Mouse (Mus musculus) cerebellum, postnatal 4 days (tissue): ENCODE measurements around the gene Tipin.

Experiments used
- DNase-seq, 2 experiments: peaks; one replicate each; pipeline ENCODE4 v3.0.0; 2022; ENCODE audit warnings: low spot score in 2 of 2, mixed read lengths in 1 of 2

The Tipin gene

DNA sequence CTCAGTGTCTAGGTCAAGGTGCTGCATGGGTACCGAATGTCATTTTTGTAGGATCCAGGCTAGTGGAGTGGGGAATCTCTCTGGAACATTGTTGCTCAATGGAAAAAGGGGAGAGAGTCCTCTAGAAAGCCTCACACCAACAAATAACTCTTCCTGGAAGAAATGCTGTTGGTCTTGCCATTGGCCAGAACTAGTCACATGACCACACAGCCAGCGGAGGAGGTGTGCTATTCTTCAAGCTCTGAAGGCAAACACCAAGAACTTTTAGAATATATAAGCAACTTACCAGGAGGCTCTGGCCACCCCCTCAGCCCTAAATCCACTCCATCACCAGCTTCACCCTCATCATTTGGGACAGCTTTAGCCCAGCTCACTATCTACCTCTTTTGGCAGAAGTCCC is 62.3 kb downstream of the Tipin start:
- no peak for DNase-seq

DNA sequence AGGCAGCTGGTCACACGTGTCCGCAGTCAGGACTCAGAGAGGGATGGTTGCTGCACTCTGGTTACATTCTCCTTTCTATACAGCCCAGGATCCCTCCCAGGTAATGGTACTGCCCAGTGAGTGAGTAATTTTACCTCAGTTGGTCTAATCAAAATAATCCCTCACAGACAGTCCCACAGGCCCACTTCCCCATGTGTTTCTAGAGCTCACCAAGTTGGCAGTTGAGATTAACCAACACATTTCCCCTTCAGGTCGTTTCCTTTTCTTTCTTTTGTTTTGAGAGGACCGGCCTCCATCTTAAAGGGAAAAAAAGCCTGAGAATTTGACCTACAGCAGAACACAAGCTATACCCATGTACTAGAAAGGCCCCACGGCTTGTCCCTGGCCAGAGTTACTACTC is 64.5 kb downstream of the Tipin start:
- DNase-seq: no peak

DNA sequence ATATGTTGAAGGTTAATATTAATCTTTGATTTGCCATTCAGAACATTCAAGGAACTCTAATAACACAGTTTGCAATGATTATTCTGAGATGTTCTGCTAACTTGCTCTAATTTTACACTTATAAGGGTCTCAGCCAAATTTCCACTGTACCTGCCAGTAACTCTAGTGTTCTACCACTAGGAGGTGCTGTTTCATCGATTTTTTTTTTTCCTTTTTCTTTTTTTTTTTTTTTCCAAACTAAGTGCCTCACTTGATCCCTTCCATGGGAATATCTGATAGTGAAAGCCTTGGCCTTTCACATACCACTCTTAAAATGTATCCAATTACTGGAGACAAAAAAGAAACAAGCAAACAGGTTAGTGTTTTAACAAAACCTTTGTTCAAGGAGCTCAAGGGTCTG is 66.0 kb downstream of the Tipin start:
- DNase-seq: no peak

DNA sequence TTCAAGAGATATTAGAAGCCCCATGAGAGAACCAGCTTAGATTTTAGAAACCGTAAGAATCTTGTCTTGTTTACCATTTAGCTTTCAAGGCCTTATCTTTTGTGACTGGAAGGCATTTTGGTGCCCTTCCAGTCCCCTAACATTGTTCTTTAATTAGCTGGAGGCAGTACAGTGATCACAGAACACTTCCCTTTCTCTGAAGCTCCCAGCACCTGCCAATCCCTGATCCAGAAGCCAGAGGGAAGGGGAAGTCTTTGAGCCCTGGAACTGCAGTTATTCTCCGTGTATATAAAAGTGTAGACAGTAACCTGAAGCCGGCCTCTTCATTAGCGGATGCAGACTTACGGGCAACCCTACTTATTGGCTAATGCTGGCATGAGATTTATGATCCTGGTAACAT is 68.1 kb downstream of the Tipin start:
- no peak for DNase-seq

DNA sequence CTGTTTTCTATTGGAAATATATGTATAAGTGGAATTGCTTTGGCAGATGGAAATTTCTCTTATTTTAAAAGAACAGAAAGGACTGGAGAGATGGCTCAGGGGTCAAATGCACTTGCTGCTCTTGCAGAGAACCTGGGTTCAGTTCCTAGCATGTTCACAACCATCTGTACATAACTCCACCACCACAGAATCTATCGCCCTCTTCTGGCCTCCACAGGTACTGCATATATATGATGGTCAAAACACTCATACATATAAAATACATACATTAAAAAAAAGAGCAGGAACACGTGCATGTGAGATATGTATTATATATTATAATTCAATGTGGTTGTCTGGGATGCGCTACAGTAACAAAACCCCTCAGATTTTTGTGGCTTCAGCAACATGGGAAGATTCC is 69.8 kb downstream of the Tipin start:
- no peak for DNase-seq
